Mouse (Mus musculus) embryonic fibroblast, embryonic 13.5 days (primary cell): ENCODE data around the gene Smcr8.

Experiments
- CTCF ChIP-seq: IDR thresholded peaks from 2 replicates; pipeline ENCODE4 v1.5.1; 2011; ENCODE audit warnings: mild to moderate bottlenecking, control low read depth, low read length, moderate library complexity, borderline replicate concordance; ENCODE audit not compliant: insufficient read depth
- POLR2A ChIP-seq: IDR thresholded peaks from 2 replicates; pipeline ENCODE4 v1.6.1; 2011; ENCODE audit warnings: low read depth, mild to moderate bottlenecking, control low read depth, low read length, moderate library complexity

DNA sequence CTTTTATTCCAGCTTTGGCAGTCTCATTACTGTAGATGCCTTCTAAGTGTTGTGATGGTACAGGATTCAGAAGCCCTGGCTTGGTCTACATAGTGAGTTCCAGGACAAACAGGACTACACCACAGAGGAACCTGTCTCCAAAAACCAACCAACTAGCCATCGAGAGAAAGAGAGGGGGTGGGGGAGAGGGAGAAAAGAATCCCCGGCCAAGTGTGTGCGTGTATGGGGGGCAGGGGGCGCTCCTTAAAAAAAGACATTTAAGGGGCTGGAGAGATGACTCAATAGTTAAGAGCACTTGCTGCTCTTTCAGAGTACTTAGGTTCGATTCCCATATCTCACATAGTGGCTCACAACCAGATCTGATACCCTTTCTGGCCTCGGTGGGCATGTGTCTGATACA is 1.7 kb upstream of the Smcr8 start:
- TF ChIP-seq CTCF (no peak), POLR2A (no peak)
